Mouse (Mus musculus): Measurements from ENCODE around the gene Josd1. TPM values are rescaled to one million over a fixed set of nuclear protein-coding genes. Genes with fewer than 3 reads are reported as not detected.

Gene Josd1
- polyA plus RNA-seq, 1 experiment from 2014 or later: 26.9 TPM

DNA sequence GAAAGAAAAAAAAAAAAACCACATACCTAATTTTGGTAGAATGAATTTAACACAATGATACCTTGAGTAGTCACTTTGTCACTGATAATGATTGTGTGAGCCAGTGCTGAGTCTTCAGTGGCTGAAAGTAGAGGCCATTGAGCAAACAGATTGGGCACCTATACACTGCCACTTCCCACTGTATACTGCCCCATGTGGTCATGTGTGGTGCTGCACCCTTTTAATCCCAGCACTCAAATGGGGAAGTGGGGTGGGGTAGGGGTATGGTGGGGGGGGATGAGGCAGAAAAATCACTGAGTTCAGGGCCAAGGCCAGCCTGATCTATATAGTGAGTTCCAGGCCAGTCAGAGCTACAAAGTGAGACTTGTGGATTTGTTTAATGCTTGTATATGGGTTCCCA lies 37.1 kb downstream of the Josd1 start:
- ATAC-seq (ENCODE audit: low FRiP score, low read depth): no peak
- peaks cover 30% of the 10 kb centered on the region for H3K36me3 ChIP-seq

DNA sequence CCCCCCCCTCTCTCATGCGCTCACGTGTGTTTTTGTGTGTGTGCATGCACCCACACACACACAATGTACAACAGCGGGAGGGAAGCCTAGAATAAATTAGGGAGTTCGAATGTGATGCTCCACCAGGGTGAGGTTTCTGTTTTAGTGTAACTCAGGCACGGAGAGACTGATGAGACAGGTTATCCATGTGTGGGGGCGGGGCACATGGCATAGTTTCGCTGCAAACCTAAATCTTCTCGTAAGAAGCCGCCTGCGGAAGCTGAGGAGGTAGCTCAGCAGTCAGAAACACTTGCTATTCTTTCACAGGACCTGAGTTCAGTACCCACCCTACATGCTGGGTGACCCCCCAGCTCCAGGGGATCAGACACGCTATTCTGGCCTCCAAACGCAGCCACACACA lies 39.6 kb downstream of the Josd1 start:
- no peak overlapping the region for H3K9ac ChIP-seq
- peaks cover 39% of the 10 kb centered on the region for H3K36me3 ChIP-seq
- H3K27me3 ChIP-seq (replicated peaks): no peaks in the 10 kb centered on the region
- no peaks in the 10 kb centered on the region for H3K9me3 ChIP-seq
- ATAC-seq (ENCODE audit: low FRiP score, low read depth): no peak
- H3K4me2 ChIP-seq (replicated peaks): no peak overlapping the region
- 89% methylated on average over 12 of the region's 12 CpGs for WGBS
- no peak overlapping the region for H3K27ac ChIP-seq
- no peaks in the 10 kb centered on the region for H3K4me1 ChIP-seq
- no peak overlapping the region for H3K4me3 ChIP-seq

More for the DNA sequence above, 37.1 kb downstream of the Josd1 start:
- Histone ChIP-seq H3K4me3 (no peak overlapping the region), H3K27ac (no peak overlapping the region), H3K4me1 (no peaks in the 10 kb centered on the region), H3K4me2 (replicated peaks) (no peak overlapping the region), H3K9me3 (no peaks in the 10 kb centered on the region), H3K27me3 (replicated peaks) (no peaks in the 10 kb centered on the region), H3K9ac (no peak overlapping the region)

DNA sequence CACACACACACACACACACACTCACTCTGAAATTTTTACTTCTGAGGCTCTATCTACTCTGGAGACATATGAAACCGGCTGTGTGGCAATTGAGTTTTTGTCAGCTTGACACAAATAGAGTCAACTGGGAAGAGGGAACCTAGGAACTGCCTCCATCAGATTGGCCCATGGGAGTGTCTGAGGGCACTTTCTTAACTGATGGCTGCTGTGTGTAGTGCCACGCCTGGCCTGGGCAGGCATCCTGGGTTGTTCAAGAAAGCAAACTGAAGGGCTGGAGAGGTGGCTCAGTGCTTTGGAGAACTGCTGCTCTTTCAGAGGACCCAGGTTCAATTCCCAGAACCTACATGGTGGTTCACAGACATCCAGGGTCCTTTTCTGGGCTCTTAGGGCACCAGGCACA lies 42.2 kb downstream of the Josd1 start:
- H3K27ac ChIP-seq: no peak overlapping the region
- peaks cover 60% of the 10 kb centered on the region for H3K36me3 ChIP-seq
- no peak for ATAC-seq (ENCODE audit: low FRiP score, low read depth)
- H3K9me3 ChIP-seq: no peaks in the 10 kb centered on the region
- H3K9ac ChIP-seq: no peak overlapping the region
- H3K27me3 ChIP-seq (replicated peaks): no peaks in the 10 kb centered on the region
- H3K4me2 ChIP-seq (replicated peaks): no peak overlapping the region
- H3K4me3 ChIP-seq: no peak overlapping the region
- WGBS: 86% methylated on average over 2 of the region's 2 CpGs
- H3K4me1 ChIP-seq: no peaks in the 10 kb centered on the region

DNA sequence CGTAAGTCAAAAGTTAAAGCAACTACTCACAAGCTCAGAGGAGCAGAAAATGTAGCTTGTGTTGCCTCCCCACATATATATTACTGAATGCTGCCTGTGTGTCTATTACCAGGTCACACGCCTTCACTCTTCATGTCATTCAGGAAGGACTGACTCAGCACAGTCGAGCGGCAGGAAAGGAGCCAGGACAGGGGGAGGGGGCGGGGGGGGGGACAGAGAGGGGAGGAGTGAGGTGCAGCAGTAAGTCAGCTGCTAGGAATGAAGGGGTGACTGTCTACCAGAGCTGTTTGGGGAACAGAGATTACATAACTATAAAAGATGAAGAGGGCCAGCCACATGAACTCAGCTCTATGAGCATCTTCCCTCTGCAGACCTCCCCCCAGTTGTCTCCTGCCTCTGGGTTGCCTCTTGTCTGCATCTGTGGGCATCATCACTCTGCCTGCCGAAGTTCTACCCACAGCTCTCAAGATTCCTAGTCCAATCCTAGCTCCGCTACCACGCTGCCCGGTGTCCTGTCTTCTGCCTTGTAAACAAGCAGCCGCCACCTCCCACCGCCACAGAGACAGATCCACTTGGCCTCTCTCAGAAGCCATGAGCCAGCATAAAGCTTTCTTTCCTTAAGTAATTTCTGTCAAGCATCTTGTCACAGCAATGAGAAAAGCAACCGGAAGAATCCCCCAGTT lies 46.4 kb downstream of the Josd1 start:
- no peak overlapping the region for H3K27ac ChIP-seq
- no peaks in the 10 kb centered on the region for H3K27me3 ChIP-seq (replicated peaks)
- no peak overlapping the region for H3K4me2 ChIP-seq (replicated peaks)
- ATAC-seq (ENCODE audit: low FRiP score, low read depth): no peak
- H3K9ac ChIP-seq: no peak overlapping the region
- no peaks in the 10 kb centered on the region for H3K4me1 ChIP-seq
- no peaks in the 10 kb centered on the region for H3K9me3 ChIP-seq
- no peak overlapping the region for H3K4me3 ChIP-seq
- WGBS: 83% methylated on average over 12 of the region's 12 CpGs
- H3K36me3 ChIP-seq: peaks cover 60% of the 10 kb centered on the region

DNA sequence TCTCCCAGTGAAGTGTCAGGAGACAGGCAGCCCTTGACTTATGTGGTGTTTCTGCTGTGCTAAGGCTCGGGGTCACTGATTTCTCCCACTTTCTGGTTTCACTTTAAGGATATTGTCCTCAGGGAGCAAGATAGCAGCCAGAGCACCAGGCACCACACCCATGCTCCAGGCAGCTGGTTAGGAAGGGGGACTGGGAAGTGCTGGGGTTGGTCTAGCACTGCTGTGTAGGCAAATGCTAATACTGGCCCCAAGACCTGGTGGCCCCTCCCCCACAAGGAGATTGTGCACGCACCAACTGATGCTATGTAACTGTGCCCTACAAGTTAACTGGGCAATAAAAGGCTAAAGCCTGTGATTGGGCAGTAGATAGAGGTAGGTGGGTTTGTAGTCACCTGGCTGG lies 57.2 kb downstream of the Josd1 start:
- no peak overlapping the region for H3K27ac ChIP-seq
- peaks cover 88% of the 10 kb centered on the region for H3K36me3 ChIP-seq
- no peaks in the 10 kb centered on the region for H3K27me3 ChIP-seq (replicated peaks)
- H3K4me2 ChIP-seq (replicated peaks): no peak overlapping the region
- H3K9ac ChIP-seq: no peak overlapping the region
- no peaks in the 10 kb centered on the region for H3K4me1 ChIP-seq
- ATAC-seq (ENCODE audit: low FRiP score, low read depth): no peak
- H3K4me3 ChIP-seq: no peak overlapping the region
- WGBS: 75% methylated on average over 2 of the region's 2 CpGs
- no peaks in the 10 kb centered on the region for H3K9me3 ChIP-seq

Other genes starting within 250 kb of the Josd1 start
- gene Csnk1e, start 232.4 kb downstream of the Josd1 start, polyA plus RNA-seq (2016; fragmentation: Nextera tagmentation; extraction: Ambion mirVana): 303 and 308 TPM in 2 replicates
- gene Kcnj4, start 182.7 kb downstream of the Josd1 start, polyA plus RNA-seq (2016; fragmentation: Nextera tagmentation; extraction: Ambion mirVana): not detected in 2 replicates
- 19.6 and 20.2 TPM in 2 replicates for gene Kdelr3, start 171.5 kb downstream of the Josd1 start, polyA plus RNA-seq (2016; fragmentation: Nextera tagmentation; extraction: Ambion mirVana)
- 66.5 and 71.8 TPM in 2 replicates for gene Ddx17, start 141.2 kb downstream of the Josd1 start, polyA plus RNA-seq (2016; fragmentation: Nextera tagmentation; extraction: Ambion mirVana)
- gene Dmc1, start 82.8 kb downstream of the Josd1 start, polyA plus RNA-seq (2016; fragmentation: Nextera tagmentation; extraction: Ambion mirVana): 1.1 and 1.4 TPM in 2 replicates
- gene Fam227a, start 29.0 kb downstream of the Josd1 start, polyA plus RNA-seq (2016; fragmentation: Nextera tagmentation; extraction: Ambion mirVana): 4.3 and 6.0 TPM in 2 replicates
- 72.0 and 74.2 TPM in 2 replicates for gene Cby1, start 28.7 kb downstream of the Josd1 start, polyA plus RNA-seq (2016; fragmentation: Nextera tagmentation; extraction: Ambion mirVana)
- gene Tomm22, start 17.1 kb downstream of the Josd1 start, polyA plus RNA-seq (2016; fragmentation: Nextera tagmentation; extraction: Ambion mirVana): 261 and 264 TPM in 2 replicates
- gene Gtpbp1, start 2.9 kb upstream of the Josd1 start, polyA plus RNA-seq (2016; fragmentation: Nextera tagmentation; extraction: Ambion mirVana): 41.6 and 42.5 TPM in 2 replicates
- gene Sun2, start 54.6 kb upstream of the Josd1 start, polyA plus RNA-seq (2016; fragmentation: Nextera tagmentation; extraction: Ambion mirVana): 8.0 and 9.5 TPM in 2 replicates
- 73.1 and 79.2 TPM in 2 replicates for gene Dnal4, start 89.9 kb upstream of the Josd1 start, polyA plus RNA-seq (2016; fragmentation: Nextera tagmentation; extraction: Ambion mirVana)
- gene Nptxr, start 116.8 kb upstream of the Josd1 start, polyA plus RNA-seq (2016; fragmentation: Nextera tagmentation; extraction: Ambion mirVana): 13.2 and 13.6 TPM in 2 replicates
- 0.31 and 1.0 TPM in 2 replicates for gene Npcd, start 146.3 kb upstream of the Josd1 start, polyA plus RNA-seq (2016; fragmentation: Nextera tagmentation; extraction: Ambion mirVana)
- 32.8 and 36.6 TPM in 2 replicates for gene Cbx6, start 146.8 kb upstream of the Josd1 start, polyA plus RNA-seq (2016; fragmentation: Nextera tagmentation; extraction: Ambion mirVana)
- 5.5 and 5.8 TPM in 2 replicates for gene Apobec3, start 203.7 kb upstream of the Josd1 start, polyA plus RNA-seq (2016; fragmentation: Nextera tagmentation; extraction: Ambion mirVana)

Data from neural tube, embryonic 12.5 days (tissue).